Mouse (Mus musculus): ENCODE results near the gene Qpctl. TPM values are rescaled to one million over a fixed set of nuclear protein-coding genes. Genes with fewer than 3 reads are reported as not detected.

Gene Qpctl
- total and polyA plus RNA-seq, 3 experiments: 2.6 to 6.2 (median 5.9) TPM

DNA sequence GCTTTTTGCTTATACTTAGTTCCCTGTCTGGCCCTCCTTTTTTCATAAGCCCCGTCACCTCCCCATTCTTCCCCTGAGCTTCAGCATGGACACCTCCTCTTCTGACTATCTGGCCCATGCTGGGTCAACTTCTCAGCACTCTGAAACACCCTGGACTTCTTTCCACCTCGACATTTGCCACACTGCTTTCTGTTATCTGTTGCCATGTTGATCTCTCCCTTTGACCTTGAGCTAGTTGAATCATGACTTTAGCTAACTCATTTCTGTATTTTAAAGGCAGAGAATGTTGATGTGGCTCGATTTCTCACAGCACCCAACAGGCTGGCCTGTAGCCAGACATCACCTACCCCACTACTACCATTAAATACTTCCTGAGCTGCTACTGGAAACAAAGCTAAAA, 41.7 kb downstream of the Qpctl start:
- ATAC-seq (ENCODE audit: extremely low read depth, insufficient number of reproducible peaks, low FRiP score, poor library complexity, severe bottlenecking) (no peak), DNase-seq (ENCODE audit: low spot score) (no peak)
- no peaks in the 10 kb centered on the region for H3K36me3 ChIP-seq (replicated peaks)
- no peaks in the 10 kb centered on the region for H3K9me3 ChIP-seq (replicated peaks)
- TF ChIP-seq TAL1 (conservative IDR thresholded peaks at IDR 0.05; ENCODE audit: low read depth, low read length) (no peak), GATA1 (IDR thresholded peaks at IDR 0.05; ENCODE audit: borderline replicate concordance, low read length) (no peak), GATA2 (IDR thresholded peaks at IDR 0.05; ENCODE audit: borderline replicate concordance, low read depth, low read length) (no peak), POLR2AphosphoS5 (IDR thresholded peaks at IDR 0.05; ENCODE audit: insufficient replicate concordance, low read depth, low read length) (no peak), CTCF (IDR thresholded peaks at IDR 0.05; ENCODE audit: low read depth, low read length) (no peak)
- no peaks in the 10 kb centered on the region; the same call in 1 of the 2 replicates for H3K4me1 ChIP-seq (ENCODE audit: insufficient read depth, low read depth, low read length)
- H3K27me3 ChIP-seq (ENCODE audit: insufficient read depth, low read length): peaks cover 78% of the 10 kb centered on the region
- H3K4me3 ChIP-seq (ENCODE audit: low read depth, low read length): no peak overlapping the region

DNA sequence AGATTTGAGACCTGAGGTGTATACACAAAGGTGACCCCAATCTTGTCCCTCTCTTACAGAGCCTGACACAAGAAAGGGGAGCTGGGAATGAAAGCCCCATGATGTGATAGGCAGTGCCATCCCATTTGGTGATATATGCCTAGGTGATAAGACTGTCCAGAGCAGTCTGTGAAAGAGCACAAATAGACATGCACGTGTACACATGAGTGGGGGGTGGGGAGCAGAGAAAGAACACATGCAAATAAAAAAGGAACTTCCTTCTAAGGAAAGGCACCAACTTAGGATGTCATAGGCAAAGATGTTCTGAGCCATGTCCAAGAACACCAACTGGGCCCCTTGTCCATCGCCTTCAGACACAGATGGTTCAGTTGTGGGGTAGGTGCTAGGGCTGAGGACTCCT, 44.6 kb downstream of the Qpctl start:
- Histone ChIP-seq H3K4me3 (ENCODE audit: low read depth, low read length) (no peak overlapping the region), H3K4me1 (ENCODE audit: insufficient read depth, low read depth, low read length) (no peaks in the 10 kb centered on the region; the same call in 1 of the 2 replicates), H3K9me3 (replicated peaks) (no peaks in the 10 kb centered on the region), H3K36me3 (replicated peaks) (no peaks in the 10 kb centered on the region), H3K27me3 (ENCODE audit: insufficient read depth, low read length) (peaks cover 85% of the 10 kb centered on the region)
- TF ChIP-seq GATA2 (IDR thresholded peaks at IDR 0.05; ENCODE audit: borderline replicate concordance, low read depth, low read length) (no peak), TAL1 (conservative IDR thresholded peaks at IDR 0.05; ENCODE audit: low read depth, low read length) (no peak), GATA1 (IDR thresholded peaks at IDR 0.05; ENCODE audit: borderline replicate concordance, low read length) (no peak), CTCF (IDR thresholded peaks at IDR 0.05; ENCODE audit: low read depth, low read length) (no peak)
- ATAC-seq (ENCODE audit: extremely low read depth, insufficient number of reproducible peaks, low FRiP score, poor library complexity, severe bottlenecking): no peak
- DNase-seq (ENCODE audit: low spot score): no peak

DNA sequence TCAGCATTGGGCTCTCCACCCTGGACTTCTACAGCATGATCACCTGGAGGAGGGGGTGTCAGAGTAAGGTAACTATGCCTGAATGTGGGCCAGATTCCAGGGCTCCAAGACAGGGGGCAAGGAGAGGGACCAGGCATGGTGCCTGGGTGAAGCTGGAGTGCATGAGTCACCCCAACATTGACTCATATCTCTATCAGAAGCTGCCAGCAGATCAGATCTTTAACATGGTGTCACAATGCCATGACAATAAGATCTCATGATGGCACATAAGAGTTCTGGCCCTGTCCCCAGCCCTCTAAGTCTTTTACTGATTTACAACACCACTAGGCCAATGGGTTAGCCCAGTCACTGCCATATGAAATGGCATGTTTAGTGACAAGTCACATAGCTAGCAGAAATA, 45.4 kb downstream of the Qpctl start:
- ATAC-seq (ENCODE audit: extremely low read depth, insufficient number of reproducible peaks, low FRiP score, poor library complexity, severe bottlenecking): no peak
- Histone ChIP-seq H3K4me1 (ENCODE audit: insufficient read depth, low read depth, low read length) (no peaks in the 10 kb centered on the region; the same call in 1 of the 2 replicates), H3K27me3 (ENCODE audit: insufficient read depth, low read length) (peaks cover 84% of the 10 kb centered on the region)

DNA sequence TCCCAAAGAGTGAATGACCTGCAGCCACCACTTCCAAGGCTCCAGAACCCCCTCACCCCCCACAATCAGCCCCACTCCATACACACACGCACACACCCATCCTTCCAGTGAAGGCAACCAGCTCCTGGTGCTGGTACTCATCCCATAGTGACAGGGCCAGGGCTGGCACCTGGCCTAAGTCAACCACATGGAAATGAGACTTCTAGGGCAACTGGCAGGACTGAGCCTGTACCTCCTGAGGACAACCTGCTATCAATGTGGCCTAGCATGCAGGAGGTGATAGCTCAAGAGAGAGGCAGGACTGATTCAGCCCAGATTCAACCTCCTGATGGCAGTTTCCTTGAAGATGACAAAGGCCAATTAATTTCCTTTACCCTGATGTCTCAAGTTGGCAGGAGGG, 48.8 kb downstream of the Qpctl start:
- no peak for TF ChIP-seq GATA2 (IDR thresholded peaks at IDR 0.05; ENCODE audit: borderline replicate concordance, low read depth, low read length)
- TF ChIP-seq CTCF (IDR thresholded peaks at IDR 0.05; ENCODE audit: low read depth, low read length): no peak
- TF ChIP-seq TAL1 (conservative IDR thresholded peaks at IDR 0.05; ENCODE audit: low read depth, low read length): no peak
- Histone ChIP-seq H3K4me1 (ENCODE audit: insufficient read depth, low read depth, low read length) (peaks cover 23% of the 10 kb centered on the region), H3K36me3 (replicated peaks) (peaks cover 18% of the 10 kb centered on the region), H3K9me3 (replicated peaks) (no peaks in the 10 kb centered on the region), H3K4me3 (ENCODE audit: low read depth, low read length) (no peak overlapping the region), H3K27me3 (ENCODE audit: insufficient read depth, low read length) (peaks cover 70% of the 10 kb centered on the region)
- DNase-seq (ENCODE audit: low spot score): no peak
- no peak for ATAC-seq (ENCODE audit: extremely low read depth, insufficient number of reproducible peaks, low FRiP score, poor library complexity, severe bottlenecking)

More for the DNA sequence above, 45.4 kb downstream of the Qpctl start:
- Histone ChIP-seq H3K9me3 (replicated peaks) (no peaks in the 10 kb centered on the region), H3K4me3 (ENCODE audit: low read depth, low read length) (no peak overlapping the region), H3K36me3 (replicated peaks) (no peaks in the 10 kb centered on the region)
- TF ChIP-seq TAL1 (conservative IDR thresholded peaks at IDR 0.05; ENCODE audit: low read depth, low read length): no peak
- TF ChIP-seq POLR2AphosphoS5 (IDR thresholded peaks at IDR 0.05; ENCODE audit: insufficient replicate concordance, low read depth, low read length): no peak
- no peak for TF ChIP-seq CTCF (IDR thresholded peaks at IDR 0.05; ENCODE audit: low read depth, low read length)
- no peak for TF ChIP-seq GATA2 (IDR thresholded peaks at IDR 0.05; ENCODE audit: borderline replicate concordance, low read depth, low read length)
- TF ChIP-seq GATA1 (IDR thresholded peaks at IDR 0.05; ENCODE audit: borderline replicate concordance, low read length): no peak
- DNase-seq (ENCODE audit: low spot score): no peak

DNA sequence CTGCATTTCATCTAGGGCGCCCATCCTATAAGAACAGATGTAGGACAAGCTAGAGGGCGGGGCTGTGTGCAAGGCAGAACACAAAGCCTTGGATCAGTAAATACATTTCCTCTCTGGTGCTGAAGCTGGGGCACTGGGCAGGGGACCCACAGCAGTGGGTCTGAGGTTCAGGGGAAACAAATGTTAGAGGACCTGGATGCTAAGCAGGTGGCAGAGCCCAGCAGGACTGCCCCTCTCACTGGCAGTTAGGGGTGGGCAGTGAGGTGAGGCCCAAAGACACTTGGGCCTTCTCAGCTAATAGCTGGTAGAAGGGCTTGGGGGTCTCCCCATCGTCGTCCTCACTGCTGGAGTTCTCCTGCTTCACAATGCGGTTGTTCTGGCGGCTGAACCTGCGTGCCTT, 50.3 kb downstream of the Qpctl start:
- Histone ChIP-seq H3K36me3 (replicated peaks) (peaks cover 18% of the 10 kb centered on the region), H3K9me3 (replicated peaks) (no peaks in the 10 kb centered on the region), H3K4me1 (ENCODE audit: insufficient read depth, low read depth, low read length) (peaks cover 34% of the 10 kb centered on the region), H3K4me3 (ENCODE audit: low read depth, low read length) (no peak overlapping the region), H3K27me3 (ENCODE audit: insufficient read depth, low read length) (peaks cover 60% of the 10 kb centered on the region)
- no peak for TF ChIP-seq GATA2 (IDR thresholded peaks at IDR 0.05; ENCODE audit: borderline replicate concordance, low read depth, low read length)
- no peak for TF ChIP-seq POLR2AphosphoS5 (IDR thresholded peaks at IDR 0.05; ENCODE audit: insufficient replicate concordance, low read depth, low read length)
- TF ChIP-seq TAL1 (conservative IDR thresholded peaks at IDR 0.05; ENCODE audit: low read depth, low read length): no peak
- TF ChIP-seq CTCF (IDR thresholded peaks at IDR 0.05; ENCODE audit: low read depth, low read length): no peak
- TF ChIP-seq GATA1 (IDR thresholded peaks at IDR 0.05; ENCODE audit: borderline replicate concordance, low read length): no peak
- DNase-seq (ENCODE audit: low spot score) (no peak), ATAC-seq (ENCODE audit: extremely low read depth, insufficient number of reproducible peaks, low FRiP score, poor library complexity, severe bottlenecking) (no peak)

DNA sequence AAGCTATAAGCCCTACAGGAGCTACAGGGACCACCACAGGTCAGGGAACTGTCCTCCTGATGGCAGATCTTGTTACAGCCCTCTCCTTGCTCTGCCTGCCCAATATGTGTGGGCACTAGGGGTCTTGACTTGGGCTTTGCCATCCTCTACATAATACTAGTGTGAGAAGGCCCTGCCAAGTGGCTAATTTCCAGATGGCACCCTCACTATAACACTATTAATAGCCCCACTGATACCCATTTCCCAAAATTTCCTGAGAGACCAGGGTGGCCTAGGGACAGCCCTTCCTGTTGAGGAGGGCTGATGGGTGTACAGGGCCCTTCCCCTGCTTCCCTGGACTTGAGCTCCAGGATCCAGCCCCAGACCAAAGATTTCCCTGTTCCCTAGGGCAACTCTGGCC, 51.2 kb downstream of the Qpctl start:
- Histone ChIP-seq H3K27me3 (ENCODE audit: insufficient read depth, low read length) (peaks cover 50% of the 10 kb centered on the region), H3K4me1 (ENCODE audit: insufficient read depth, low read depth, low read length) (peaks cover 43% of the 10 kb centered on the region), H3K36me3 (replicated peaks) (peaks cover 23% of the 10 kb centered on the region), H3K9me3 (replicated peaks) (no peaks in the 10 kb centered on the region), H3K4me3 (ENCODE audit: low read depth, low read length) (no peak overlapping the region)
- DNase-seq (ENCODE audit: low spot score) (no peak), ATAC-seq (ENCODE audit: extremely low read depth, insufficient number of reproducible peaks, low FRiP score, poor library complexity, severe bottlenecking) (no peak)
- TF ChIP-seq GATA2 (IDR thresholded peaks at IDR 0.05; ENCODE audit: borderline replicate concordance, low read depth, low read length): no peak
- TF ChIP-seq TAL1 (conservative IDR thresholded peaks at IDR 0.05; ENCODE audit: low read depth, low read length): no peak
- no peak for TF ChIP-seq POLR2AphosphoS5 (IDR thresholded peaks at IDR 0.05; ENCODE audit: insufficient replicate concordance, low read depth, low read length)
- TF ChIP-seq CTCF (IDR thresholded peaks at IDR 0.05; ENCODE audit: low read depth, low read length): no peak
- TF ChIP-seq GATA1 (IDR thresholded peaks at IDR 0.05; ENCODE audit: borderline replicate concordance, low read length): no peak
